Mouse (Mus musculus) intestine, embryonic 14.5 days (tissue): Measurements from ENCODE around the gene Ghdc. TPM values are rescaled to one million over a fixed set of nuclear protein-coding genes. Genes with fewer than 3 reads are reported as not detected.

ENCODE experiments used
- ATAC-seq: fragments of 200-750 bp; cut with Nextera tagmentation; replicated peaks from 2 replicates; pipeline ENCODE4 v1.8.0; 2017; ENCODE audit warnings: low read depth, moderate number of reproducible peaks, moderate TSS enrichment, moderate library complexity; ENCODE audit not compliant: low FRiP score, low TSS enrichment
- DNase-seq: peaks from one replicate; pipeline ENCODE4 v3.0.0-alpha.2; 2018; ENCODE audit warnings: low spot score
- H3K27ac ChIP-seq: fragments of 300-500 bp; sonication (generic); 2 replicates; pipeline ENCODE4 v1.5.1; 2014; ENCODE audit warnings: low read depth, mild to moderate bottlenecking, control low read depth
- H3K27me3 ChIP-seq: fragments of 300-500 bp; sonication (generic); replicated peaks from 2 replicates; pipeline ENCODE4 v1.6.1; 2014; ENCODE audit warnings: low read length, control low read depth; ENCODE audit not compliant: control insufficient read depth, insufficient read depth
- H3K36me3 ChIP-seq: fragments of 300-500 bp; sonication (generic); 2 replicates; pipeline ENCODE4 v1.6.1; 2014; ENCODE audit warnings: low read length, control low read depth; ENCODE audit not compliant: control insufficient read depth, insufficient read depth
- H3K4me1 ChIP-seq: fragments of 300-500 bp; sonication (generic); replicated peaks from 2 replicates; pipeline ENCODE4 v1.6.1; 2014; ENCODE audit warnings: low read length, control low read depth, mixed read lengths; ENCODE audit not compliant: control insufficient read depth, insufficient read depth
- H3K4me2 ChIP-seq: fragments of 300-500 bp; sonication (generic); 2 replicates; pipeline ENCODE4 v1.6.1; 2014; ENCODE audit warnings: low read length
- H3K4me3 ChIP-seq: fragments of 300-500 bp; sonication (generic); 2 replicates; pipeline ENCODE4 v1.5.1; 2014; ENCODE audit warnings: low read depth, low read length, control low read depth, mixed read lengths
- H3K9ac ChIP-seq: fragments of 300-500 bp; sonication (generic); 2 replicates; pipeline ENCODE4 v1.6.1; 2014; ENCODE audit warnings: mild to moderate bottlenecking, low read length
- H3K9me3 ChIP-seq: fragments of 300-500 bp; sonication (generic); 2 replicates; pipeline ENCODE4 v1.6.1; 2016; ENCODE audit warnings: low read length, control low read depth; ENCODE audit not compliant: control insufficient read depth
- WGBS: fragments of 180-500 bp; shearing (Covaris S2); extraction: QIAGEN DNeasy Blood & Tissue Kit; methylation state at CpG from one replicate; pipeline ENCODE4 v1.1.7; 2014; 5-methylcytosine and 5-hydroxymethylcytosine counted together
- polyA plus RNA-seq: library from polyadenylated mRNA; unstranded; fragments of >200 nt; fragmentation: Nextera tagmentation; extraction: Ambion mirVana; gene quantifications from 2 replicates; pipeline ENCODE4 v1.2.1, GENCODE M21; 2014

Gene Ghdc
- polyA plus RNA-seq, 1 experiment from 2014 or later: 3.5 TPM

DNA sequence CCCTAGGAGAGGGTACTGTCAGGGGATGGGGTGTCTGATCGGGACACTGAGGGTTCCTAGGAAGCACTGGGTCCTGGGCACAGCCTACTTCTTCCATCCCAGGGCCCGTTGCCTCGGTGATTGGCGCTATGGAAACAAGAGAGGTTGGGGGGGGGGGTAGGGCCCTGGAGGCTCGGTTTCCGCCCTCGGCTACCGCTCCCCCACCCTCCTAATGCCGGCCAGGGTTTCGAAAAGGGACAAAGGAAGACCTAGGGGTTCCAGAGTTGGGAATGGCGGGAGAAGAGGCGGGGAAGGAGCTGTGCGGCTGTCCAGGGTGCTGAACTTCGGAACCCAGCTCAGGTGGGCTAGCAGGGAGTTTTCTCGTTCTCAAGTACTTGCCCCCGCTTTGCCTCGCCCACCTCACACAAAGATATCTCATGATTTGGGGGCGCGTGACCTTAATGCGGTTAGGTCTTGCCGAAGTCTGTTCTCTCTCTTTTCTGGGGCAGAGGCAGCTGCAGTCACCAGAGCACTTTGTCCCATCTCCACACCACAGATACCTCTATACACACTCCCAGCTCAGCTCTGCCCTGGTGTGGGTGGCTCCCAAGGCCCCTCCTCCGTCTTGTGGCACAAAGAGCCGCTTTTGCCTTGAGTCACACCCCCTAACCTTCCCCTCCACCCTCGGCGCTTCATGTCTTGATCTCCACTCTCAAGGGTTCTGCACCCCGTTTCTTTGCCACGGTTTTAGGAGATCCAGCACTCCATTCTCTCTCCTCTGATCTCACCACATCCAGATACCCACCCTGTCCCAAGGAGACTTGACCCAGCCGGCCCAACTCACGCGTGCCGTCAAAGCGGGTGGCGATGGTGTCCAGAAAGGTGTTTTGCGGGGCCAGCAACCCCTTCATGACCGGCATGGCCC is 11.8 kb downstream of the Ghdc start:
- H3K4me2 ChIP-seq: peak overlapping the region; percentile 47
- no peaks in the 10 kb centered on the region for H3K36me3 ChIP-seq
- H3K9ac ChIP-seq: no peak overlapping the region
- H3K4me3 ChIP-seq: peak overlapping the region; percentile 27; the same call in 1 of the 2 replicates
- DNase-seq: peak; percentile 86
- 3% methylated on average over 35 of the region's 35 CpGs for WGBS
- no peak for ATAC-seq
- H3K27ac ChIP-seq: no peak overlapping the region
- H3K4me1 ChIP-seq: peaks cover 10% of the 10 kb centered on the region
- H3K9me3 ChIP-seq: no peaks in the 10 kb centered on the region
- H3K27me3 ChIP-seq: peaks cover 40% of the 10 kb centered on the region

DNA sequence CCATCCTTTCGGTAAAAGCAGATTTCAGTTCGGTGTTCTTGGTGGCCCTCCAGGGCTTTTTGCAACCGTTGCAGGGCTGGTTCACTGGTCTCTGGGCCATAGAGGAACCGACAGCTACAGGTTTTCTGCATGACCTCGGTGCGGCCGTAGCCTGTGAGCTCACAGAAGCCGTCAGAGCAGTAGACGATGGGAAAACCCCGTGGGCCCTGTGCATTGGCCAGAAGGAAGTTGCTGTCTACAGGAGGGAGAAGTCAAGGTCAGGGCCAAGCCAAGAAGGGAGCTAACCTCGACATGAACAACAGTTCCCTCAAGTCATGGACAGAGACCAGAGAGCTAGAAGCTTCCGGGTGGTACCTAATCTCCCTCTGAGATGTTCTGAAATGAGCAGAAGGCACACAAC is 13.2 kb downstream of the Ghdc start:
- whole genome bisulfite sequencing: 84% methylated on average over 12 of the region's 12 CpGs
- peaks cover 10% of the 10 kb centered on the region for H3K4me1 ChIP-seq
- peaks cover 37% of the 10 kb centered on the region for H3K27me3 ChIP-seq

DNA sequence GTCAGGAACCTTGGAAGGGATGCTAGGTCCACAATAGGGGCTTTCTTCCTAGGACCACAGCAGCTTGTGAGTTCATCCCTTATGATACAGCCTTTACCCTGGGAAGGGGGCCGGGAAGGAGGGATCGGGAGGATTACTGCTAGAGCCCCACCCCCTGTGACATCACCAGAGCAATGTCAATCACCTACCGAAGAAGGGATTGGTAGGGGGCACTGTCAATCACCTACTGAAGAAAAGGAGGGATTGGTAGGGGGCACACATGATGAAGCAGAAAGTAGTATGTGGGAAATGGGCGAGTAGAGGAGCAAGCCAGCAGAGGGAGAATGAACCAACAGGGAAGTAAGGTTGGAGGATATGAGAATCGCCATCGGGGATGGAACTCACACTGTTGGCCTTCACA is 14.3 kb downstream of the Ghdc start:
- H3K36me3 ChIP-seq: no peaks in the 10 kb centered on the region
- ATAC-seq (no peak), DNase-seq (no peak)
- H3K4me1 ChIP-seq: peaks cover 10% of the 10 kb centered on the region
- no peak overlapping the region for H3K4me3 ChIP-seq
- H3K9ac ChIP-seq: no peak overlapping the region
- no peak overlapping the region for H3K27ac ChIP-seq
- H3K4me2 ChIP-seq: no peak overlapping the region
- peaks cover 37% of the 10 kb centered on the region for H3K27me3 ChIP-seq
- 71% methylated on average over 6 of the region's 6 CpGs for WGBS
- H3K9me3 ChIP-seq: no peaks in the 10 kb centered on the region

More for the DNA sequence above, 13.2 kb downstream of the Ghdc start:
- Histone ChIP-seq H3K36me3 (no peaks in the 10 kb centered on the region), H3K9ac (no peak overlapping the region), H3K9me3 (no peaks in the 10 kb centered on the region), H3K27ac (no peak overlapping the region), H3K4me3 (no peak overlapping the region), H3K4me2 (no peak overlapping the region)
- no peak for ATAC-seq
- DNase-seq: no peak

DNA sequence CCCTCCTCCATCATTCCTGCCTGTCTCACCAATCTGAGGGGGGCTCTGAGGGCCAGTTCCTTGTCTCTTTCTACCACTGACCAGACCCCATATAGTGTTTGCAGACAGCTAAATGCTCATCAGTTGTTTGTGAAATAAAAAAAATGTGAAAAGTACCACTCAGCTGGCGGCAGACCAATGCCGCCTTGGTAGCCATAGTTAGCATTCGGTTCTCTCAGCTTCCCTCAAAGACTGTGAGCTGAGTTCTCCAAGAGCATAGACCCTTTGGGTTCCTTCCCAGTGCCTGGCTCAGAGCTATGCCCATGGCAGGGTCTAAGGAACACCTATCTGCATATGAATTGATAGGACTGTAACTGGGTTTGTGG is 16.1 kb downstream of the Ghdc start:
- Histone ChIP-seq H3K4me3 (no peak overlapping the region), H3K4me2 (no peak overlapping the region), H3K36me3 (no peaks in the 10 kb centered on the region), H3K9me3 (no peaks in the 10 kb centered on the region), H3K27me3 (peaks cover 25% of the 10 kb centered on the region), H3K4me1 (peaks cover 8% of the 10 kb centered on the region), H3K9ac (no peak overlapping the region), H3K27ac (no peak overlapping the region)
- DNase-seq (no peak), ATAC-seq (no peak)
- 82% methylated on average over 3 of the region's 3 CpGs for WGBS

DNA sequence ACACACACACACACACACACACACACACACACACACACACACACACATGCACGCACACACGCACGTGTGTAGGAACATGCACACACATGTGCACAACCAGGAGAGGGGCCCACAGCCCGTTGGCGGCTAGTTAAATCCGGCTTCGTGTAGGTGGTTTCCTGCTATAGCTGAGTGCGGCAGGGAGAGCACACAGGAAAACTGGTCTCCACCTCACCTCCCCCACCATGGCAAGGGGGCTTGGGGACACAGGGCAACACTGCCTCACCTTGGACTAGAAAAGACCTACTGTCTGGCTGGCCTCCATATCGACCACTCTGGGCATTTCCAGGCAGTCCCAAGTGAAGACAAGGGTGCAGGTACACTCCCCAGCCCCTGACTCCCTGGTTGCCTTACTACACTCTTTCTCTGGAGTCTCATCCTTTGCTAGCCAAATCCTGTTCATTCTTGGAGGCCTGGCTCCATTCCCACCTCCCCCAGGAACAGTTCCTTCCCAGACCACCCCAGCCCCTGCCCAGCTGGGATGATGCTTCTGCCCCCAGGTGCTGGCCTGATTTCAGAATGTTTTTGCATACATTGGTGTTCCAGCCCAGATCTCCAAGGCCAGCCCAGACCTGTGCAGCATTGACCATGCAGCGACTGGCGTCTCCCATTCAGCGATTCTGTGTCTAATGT is 16.6 kb downstream of the Ghdc start:
- no peak overlapping the region for H3K27ac ChIP-seq
- H3K4me3 ChIP-seq: no peak overlapping the region
- no peaks in the 10 kb centered on the region for H3K36me3 ChIP-seq
- H3K27me3 ChIP-seq: peaks cover 24% of the 10 kb centered on the region
- H3K9ac ChIP-seq: no peak overlapping the region
- DNase-seq (no peak), ATAC-seq (no peak)
- no peak overlapping the region for H3K4me2 ChIP-seq
- WGBS: 85% methylated on average over 12 of the region's 12 CpGs
- H3K9me3 ChIP-seq: no peaks in the 10 kb centered on the region
- H3K4me1 ChIP-seq: peaks cover 3% of the 10 kb centered on the region; the same call in 1 of the 2 replicates

DNA sequence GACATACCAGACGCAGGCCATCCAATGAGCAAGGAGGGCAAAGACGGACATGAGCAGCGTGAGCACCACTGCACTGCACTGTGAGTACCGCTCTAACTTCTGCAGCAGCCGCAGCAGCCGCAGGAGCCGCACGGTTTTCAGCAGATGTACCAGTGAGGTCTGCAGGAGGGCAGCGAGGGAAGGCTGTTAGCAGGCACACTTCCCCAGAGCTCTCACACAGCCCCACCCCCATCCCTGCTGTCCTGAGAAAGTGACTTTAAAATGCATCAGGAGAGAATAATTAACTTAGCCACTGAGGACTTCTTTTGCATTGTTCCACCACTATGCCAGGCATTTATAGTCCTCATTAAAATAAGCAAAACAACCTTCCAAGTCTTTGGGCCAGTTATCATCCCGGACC is 18.5 kb downstream of the Ghdc start:
- WGBS: 25% methylated on average over 9 of the region's 10 CpGs
- no peak overlapping the region for H3K4me2 ChIP-seq
- DNase-seq (no peak), ATAC-seq (no peak)
- H3K36me3 ChIP-seq: no peaks in the 10 kb centered on the region
- H3K4me3 ChIP-seq: no peak overlapping the region
- H3K27me3 ChIP-seq: peaks cover 14% of the 10 kb centered on the region; the same call in 1 of the 2 replicates
- no peak overlapping the region for H3K9ac ChIP-seq
- H3K4me1 ChIP-seq: no peaks in the 10 kb centered on the region
- H3K27ac ChIP-seq: no peak overlapping the region
- no peaks in the 10 kb centered on the region for H3K9me3 ChIP-seq

- Histone ChIP-seq H3K27me3 (peaks cover 14% of the 10 kb centered on the region; the same call in 1 of the 2 replicates), H3K36me3 (no peaks in the 10 kb centered on the region), H3K27ac (no peak overlapping the region), H3K9me3 (no peaks in the 10 kb centered on the region), H3K9ac (no peak overlapping the region), H3K4me3 (no peak overlapping the region), H3K4me2 (no peak overlapping the region), H3K4me1 (no peaks in the 10 kb centered on the region)
- DNase-seq: no peak
- ATAC-seq: no peak
- WGBS: 90% methylated on average over 16 of the region's 16 CpGs
These were observed 20.6 kb downstream of the Ghdc start for GRCm38 (mm10) chr11:100750127-100750526.

- H3K4me1 ChIP-seq: no peaks in the 10 kb centered on the region
- DNase-seq (no peak), ATAC-seq (no peak)
- H3K4me3 ChIP-seq: no peak overlapping the region
- no peak overlapping the region for H3K4me2 ChIP-seq
- no peak overlapping the region for H3K27ac ChIP-seq
- peaks cover 14% of the 10 kb centered on the region; the same call in 1 of the 2 replicates for H3K27me3 ChIP-seq
- H3K9ac ChIP-seq: no peak overlapping the region
- 38% methylated on average over 25 of the region's 25 CpGs for WGBS
- H3K36me3 ChIP-seq: no peaks in the 10 kb centered on the region
- H3K9me3 ChIP-seq: no peaks in the 10 kb centered on the region
These were observed 21.3 kb downstream of the Ghdc start for GRCm38 (mm10) chr11:100749469-100749868.
